16 mouse cellular contexts compared by ENCODE assay signal in the genomic region with DNA sequence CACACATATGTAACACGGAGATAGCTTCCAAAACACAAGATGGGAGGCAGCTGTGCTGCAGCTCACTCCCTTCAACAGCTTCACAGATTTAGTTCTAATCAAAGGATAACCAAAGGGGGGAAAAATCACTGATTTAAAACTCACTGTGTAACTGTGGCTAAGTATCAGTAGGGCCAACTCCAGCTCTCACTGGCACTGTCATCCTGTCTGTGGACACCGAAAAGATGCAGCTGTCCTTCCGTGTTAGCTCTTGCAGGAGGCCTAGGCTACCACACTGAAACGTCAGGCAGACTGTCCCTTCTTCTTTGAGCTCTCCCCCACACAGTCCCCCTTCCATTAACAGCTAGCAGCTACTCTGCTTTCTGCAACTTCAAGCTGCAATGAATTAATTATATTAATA.
"Had no signal": no experiment of that assay in that cellular context is flagged by ENCODE, and none has a peak within 500 bp of the region (broad histone marks: within the 10 kb centered on the region; RNA-seq: fewer than 3 reads in every experiment).

No protein-coding gene starts in this region.

- H3K9ac ChIP-seq: liver, embryonic 15.5 days; liver, postnatal 0 days; midbrain, embryonic 13.5 days; neural tube, embryonic 12.5 days; stomach, embryonic 15.5 days had no signal

- ATAC-seq: liver, postnatal 0 days; midbrain, embryonic 13.5 days; midbrain, embryonic 16.5 days had no signal

- H3K4me2 ChIP-seq: liver, embryonic 15.5 days; midbrain, embryonic 11.5 days; midbrain, embryonic 13.5 days; neural tube, embryonic 12.5 days; stomach, embryonic 15.5 days had no signal

- H3K4me3 ChIP-seq: liver, embryonic 15.5 days; megakaryocyte, embryonic 14.5 days; midbrain, embryonic 13.5 days; neural tube, embryonic 12.5 days; stomach, embryonic 15.5 days had no signal

- H3K9me3 ChIP-seq: liver, embryonic 15.5 days; megakaryocyte, embryonic 14.5 days; midbrain, embryonic 13.5 days; neural tube, embryonic 12.5 days; stomach, embryonic 15.5 days had no signal

- H3K27ac ChIP-seq: liver, embryonic 15.5 days; macrophage; midbrain, embryonic 13.5 days; neural tube, embryonic 12.5 days; stomach, embryonic 15.5 days; stomach, postnatal 0 days had no signal

- H3K36me3 ChIP-seq: midbrain, embryonic 13.5 days; neural tube, embryonic 12.5 days had no signal

- H3K4me1 ChIP-seq: megakaryocyte, embryonic 14.5 days; neural tube, embryonic 12.5 days had no signal

- DNase-seq: liver, postnatal 0 days; lung, adult 2 months; lung, postnatal 10 days; right cerebral cortex, postnatal 14 days; thymus, adult 2 months; thymus, postnatal 25 days; thymus, postnatal 4 days had no signal

- H3K27me3 ChIP-seq: liver, embryonic 15.5 days; megakaryocyte, embryonic 14.5 days; midbrain, embryonic 13.5 days; neural tube, embryonic 12.5 days; stomach, embryonic 15.5 days had no signal
